Mouse (Mus musculus) lung, adult 2 months (tissue): Measurements from ENCODE around the gene Hnrnpu.

ENCODE experiments used
- CTCF ChIP-seq: fragments of 200-500 bp; IDR thresholded peaks from 2 replicates; pipeline ENCODE4 v1.5.1; 2011; ENCODE audit warnings: mild to moderate bottlenecking, low read length, control low read depth; ENCODE audit not compliant: insufficient read depth
- POLR2A ChIP-seq: fragments of 200-500 bp; IDR thresholded peaks from 2 replicates; pipeline ENCODE4 v1.6.1; 2011; ENCODE audit warnings: low read depth, mild to moderate bottlenecking, control low read depth, low read length, borderline replicate concordance; ENCODE audit errors: extremely low read depth

DNA sequence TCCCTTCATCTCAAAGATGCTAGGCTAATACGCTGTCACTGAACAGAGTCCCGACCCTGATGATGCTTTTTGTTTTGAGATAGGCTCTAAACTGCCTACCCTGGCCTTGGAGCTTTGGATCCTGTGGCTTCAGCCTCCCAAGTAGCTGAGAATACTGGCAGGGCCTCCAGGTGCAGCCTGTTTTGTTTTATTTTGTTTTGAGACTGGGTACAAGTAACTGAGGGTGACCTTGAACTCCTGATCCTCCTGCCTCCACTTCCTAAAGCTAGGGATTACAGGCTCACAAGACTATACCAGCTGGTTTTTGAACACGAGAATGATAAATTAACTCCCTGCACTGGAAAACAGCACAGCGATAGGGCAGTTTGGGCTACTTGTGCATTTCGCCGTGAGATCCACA lies 27.6 kb upstream of the Hnrnpu start:
- TF ChIP-seq POLR2A (no peak), CTCF (no peak)
